Mouse (Mus musculus) limb, embryonic 10.5 days (tissue): ENCODE data around the gene Prap1. TPM values are rescaled to one million over a fixed set of nuclear protein-coding genes. Genes with fewer than 3 reads are reported as not detected.
"Not testable (repeated sequence)": the region's sequence is repeated elsewhere in the genome, so short reads cannot be mapped to it uniquely, and the experiment has no call there.

Experiments
- DNase-seq: peaks from one replicate; pipeline ENCODE4 v3.0.0-alpha.2; 2017; ENCODE audit warnings: low spot score
- H3K27ac ChIP-seq: fragments of 300-500 bp; sonication (generic); 2 replicates; pipeline ENCODE4 v1.5.1; 2016; ENCODE audit warnings: mild to moderate bottlenecking
- H3K27me3 ChIP-seq: fragments of 300-500 bp; sonication (generic); 2 replicates; pipeline ENCODE4 v1.6.1; 2016; ENCODE audit warnings: low read depth, mild to moderate bottlenecking; ENCODE audit not compliant: poor library complexity, severe bottlenecking
- H3K36me3 ChIP-seq: fragments of 300-500 bp; sonication (generic); 2 replicates; pipeline ENCODE4 v1.6.1; 2016; ENCODE audit warnings: mild to moderate bottlenecking, moderate library complexity
- H3K4me1 ChIP-seq: fragments of 300-500 bp; sonication (generic); 2 replicates; pipeline ENCODE4 v1.6.1; 2016
- H3K4me3 ChIP-seq: fragments of 300-500 bp; sonication (generic); 2 replicates; pipeline ENCODE4 v1.5.1; 2016; ENCODE audit warnings: mild to moderate bottlenecking, moderate library complexity
- H3K9me3 ChIP-seq: fragments of 300-500 bp; sonication (generic); replicated peaks from 2 replicates; pipeline ENCODE4 v1.6.1; 2016; ENCODE audit warnings: mild to moderate bottlenecking
- WGBS: fragments of 180-500 bp; shearing (Covaris S2); methylation state at CpG from one replicate; pipeline ENCODE4 v1.1.7; 2016; 5-methylcytosine and 5-hydroxymethylcytosine counted together
- polyA plus RNA-seq: library from polyadenylated mRNA; unstranded; fragments of >200 nt; fragmentation: Nextera tagmentation; extraction: Ambion mirVana; gene quantifications from 2 replicates; pipeline ENCODE4 v1.2.1, GENCODE M21; 2016

Gene Prap1
- polyA plus RNA-seq, 1 experiment from 2014 or later, result not detected

DNA sequence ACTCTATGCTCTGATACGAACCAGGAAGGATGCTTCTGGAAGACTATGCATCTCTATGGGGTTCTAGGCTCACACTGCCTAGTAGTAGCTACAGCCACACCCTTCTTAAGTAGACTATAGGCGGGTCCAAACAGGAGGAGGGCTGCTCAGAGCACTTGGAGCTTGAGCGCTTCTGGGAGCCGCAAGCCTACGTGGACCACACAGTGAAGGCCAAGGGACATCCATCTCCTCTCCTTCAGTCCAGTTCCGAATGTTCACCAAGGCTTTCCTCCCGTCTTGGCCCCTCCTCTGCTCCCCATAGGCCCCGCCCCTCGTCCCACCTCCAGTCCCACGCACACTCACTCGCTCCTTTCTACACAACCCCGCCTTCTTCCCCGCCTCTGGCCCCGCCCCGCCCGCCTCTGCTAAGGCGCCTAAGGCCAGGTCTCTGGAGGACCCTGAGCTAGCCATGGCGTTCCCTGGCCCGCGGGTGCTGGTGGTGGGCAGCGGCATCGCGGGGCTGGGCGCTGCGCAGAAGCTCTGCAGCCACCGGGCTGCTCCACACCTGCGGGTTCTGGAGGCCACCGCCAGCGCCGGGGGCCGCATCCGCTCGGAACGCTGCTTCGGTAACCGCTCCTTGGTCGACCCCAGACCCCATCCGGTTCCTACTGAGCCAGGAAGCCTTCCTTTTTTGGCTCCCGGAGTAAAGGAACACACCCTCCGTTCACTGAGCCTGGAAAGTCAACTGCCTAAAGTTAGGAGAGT, 32.3 kb downstream of the Prap1 start:
- H3K27me3 ChIP-seq, result no peaks in the 10 kb centered on the region
- WGBS, result 1% methylated on average over 40 of the region's 40 CpGs
- H3K4me3 ChIP-seq, result peak overlapping the region; percentile 68
- no peaks in the 10 kb centered on the region for H3K9me3 ChIP-seq
- H3K36me3 ChIP-seq, result peaks cover 14% of the 10 kb centered on the region
- peaks cover 16% of the 10 kb centered on the region for H3K4me1 ChIP-seq
- H3K27ac ChIP-seq, result peak overlapping the region; percentile 90
- peak; percentile 94 for DNase-seq

DNA sequence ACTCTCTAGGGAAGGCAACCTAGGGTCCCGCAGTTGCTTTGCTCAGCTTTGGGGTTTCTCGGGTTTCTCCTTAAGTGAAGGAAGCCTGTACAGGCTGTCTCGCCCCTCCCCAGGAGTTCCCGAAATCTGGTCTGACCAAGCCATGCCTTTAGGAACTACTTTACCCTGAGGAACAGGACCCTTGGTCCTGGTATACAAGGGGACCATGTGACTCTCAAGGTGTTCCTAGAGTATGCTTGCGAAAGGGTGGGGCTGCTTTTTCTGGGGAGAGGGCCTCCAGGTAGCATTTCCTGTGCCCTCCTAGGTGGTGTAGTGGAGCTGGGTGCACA, 32.8 kb downstream of the Prap1 start:
- Histone ChIP-seq H3K9me3 (no peaks in the 10 kb centered on the region), H3K4me3 (peak overlapping the region; percentile 68), H3K27ac (peak overlapping the region; percentile 90), H3K4me1 (peaks cover 16% of the 10 kb centered on the region), H3K27me3 (no peaks in the 10 kb centered on the region), H3K36me3 (peaks cover 20% of the 10 kb centered on the region)
- WGBS, result 3% methylated on average over 5 of the region's 5 CpGs
- DNase-seq, result no peak

DNA sequence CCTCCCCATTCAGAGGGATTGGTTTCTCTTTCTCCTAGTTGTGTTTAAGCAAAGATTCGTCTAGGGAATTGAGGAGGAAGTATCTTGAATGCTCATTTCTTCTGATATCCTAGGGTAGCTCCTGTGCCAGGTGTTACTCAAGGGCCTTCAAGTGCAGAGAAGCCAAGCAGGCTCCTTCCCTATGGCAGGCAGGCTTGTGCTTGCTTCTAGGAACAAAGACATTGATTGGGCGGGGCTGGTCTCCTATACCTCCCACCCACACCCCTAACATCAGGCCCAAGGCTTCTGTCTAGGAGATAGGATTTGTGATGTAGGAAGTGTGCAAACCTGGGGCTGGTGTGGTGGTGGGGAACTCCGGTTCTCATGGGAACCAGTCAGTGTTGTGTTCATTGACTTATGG, 33.7 kb downstream of the Prap1 start:
- WGBS, result 86% methylated on average over 3 of the region's 3 CpGs
- no peak overlapping the region for H3K27ac ChIP-seq
- no peaks in the 10 kb centered on the region for H3K27me3 ChIP-seq
- DNase-seq, result no peak
- H3K9me3 ChIP-seq, result no peaks in the 10 kb centered on the region
- 0 out of 2 replicates have a peak overlapping the region, but pooled peaks have one; percentile 6 for H3K4me3 ChIP-seq
- peaks cover 16% of the 10 kb centered on the region for H3K4me1 ChIP-seq
- H3K36me3 ChIP-seq, result peaks cover 26% of the 10 kb centered on the region

DNA sequence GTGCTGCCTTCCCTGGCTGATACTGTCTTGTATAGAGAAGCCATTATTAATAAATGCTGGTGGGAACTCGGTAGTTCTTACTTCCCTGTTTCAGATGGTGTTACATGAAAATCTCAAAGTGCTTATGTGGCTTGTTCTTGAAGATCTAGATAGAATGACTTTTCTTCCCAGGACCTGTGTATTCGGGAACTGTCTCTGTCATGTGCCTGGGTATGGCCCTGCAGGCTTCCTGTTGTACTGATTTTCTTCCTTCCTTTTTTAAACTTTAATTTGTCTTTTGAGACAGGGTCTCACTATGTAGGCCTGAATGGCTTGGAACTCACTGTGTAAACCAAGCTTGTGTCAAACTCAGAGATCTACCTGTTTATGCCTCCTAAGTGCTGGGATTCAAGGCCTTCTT, 34.7 kb downstream of the Prap1 start:
- Histone ChIP-seq H3K9me3 (no peaks in the 10 kb centered on the region), H3K27me3 (no peaks in the 10 kb centered on the region), H3K4me1 (peaks cover 16% of the 10 kb centered on the region), H3K27ac (no peak overlapping the region), H3K4me3 (no peak overlapping the region), H3K36me3 (peaks cover 31% of the 10 kb centered on the region)
- no peak for DNase-seq
- WGBS, result 84% methylated on average over 2 of the region's 2 CpGs

DNA sequence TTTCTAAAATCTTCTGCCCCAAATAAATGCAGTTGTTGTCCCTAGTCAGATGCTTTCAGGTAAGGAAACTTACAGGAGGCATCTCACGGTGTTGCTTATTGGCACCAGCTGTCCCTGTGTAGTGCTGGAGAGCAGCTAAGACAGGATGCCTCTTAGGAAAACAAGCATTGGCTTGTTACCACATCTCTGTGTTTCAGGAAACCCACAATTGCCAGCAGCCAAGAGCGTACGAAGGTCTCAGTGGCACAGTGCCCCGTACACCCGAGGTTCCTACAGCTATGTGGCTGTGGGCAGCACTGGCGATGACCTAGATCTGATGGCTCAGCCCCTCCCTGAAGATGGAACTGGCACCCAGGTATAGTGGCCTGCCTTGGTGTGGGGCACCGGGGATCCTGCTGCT, 39.0 kb downstream of the Prap1 start:
- not testable (repeated sequence) for DNase-seq, H3K27ac ChIP-seq, H3K9me3 ChIP-seq, H3K27me3 ChIP-seq, H3K4me1 ChIP-seq, H3K4me3 ChIP-seq
- peaks cover 46% of the 10 kb centered on the region for H3K36me3 ChIP-seq
- 94% methylated on average over 7 of the region's 7 CpGs for WGBS

DNA sequence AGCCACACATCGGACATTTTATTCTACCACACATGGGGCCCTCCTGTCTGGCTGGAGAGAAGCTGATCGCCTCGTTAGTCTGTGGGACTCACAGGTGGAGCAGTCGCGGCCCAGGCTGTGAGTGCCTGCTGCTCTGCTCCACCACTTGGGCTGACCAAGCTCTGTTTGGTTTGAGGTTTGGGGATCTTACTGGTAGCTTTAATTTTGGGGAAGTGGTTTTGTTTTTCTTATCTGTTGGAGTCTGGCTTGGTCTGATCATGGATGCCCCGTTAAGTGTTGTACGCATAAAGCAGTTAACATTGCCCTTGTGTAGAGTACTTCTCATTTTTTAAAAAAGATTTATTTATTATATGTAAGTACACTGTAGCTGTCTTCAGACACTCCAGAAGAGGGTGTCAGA, 40.8 kb downstream of the Prap1 start:
- not testable (repeated sequence) for H3K27me3 ChIP-seq, DNase-seq, H3K4me3 ChIP-seq, H3K9me3 ChIP-seq, H3K4me1 ChIP-seq, H3K27ac ChIP-seq
- 95% methylated on average over 7 of the region's 7 CpGs for WGBS
- peaks cover 46% of the 10 kb centered on the region for H3K36me3 ChIP-seq

DNA sequence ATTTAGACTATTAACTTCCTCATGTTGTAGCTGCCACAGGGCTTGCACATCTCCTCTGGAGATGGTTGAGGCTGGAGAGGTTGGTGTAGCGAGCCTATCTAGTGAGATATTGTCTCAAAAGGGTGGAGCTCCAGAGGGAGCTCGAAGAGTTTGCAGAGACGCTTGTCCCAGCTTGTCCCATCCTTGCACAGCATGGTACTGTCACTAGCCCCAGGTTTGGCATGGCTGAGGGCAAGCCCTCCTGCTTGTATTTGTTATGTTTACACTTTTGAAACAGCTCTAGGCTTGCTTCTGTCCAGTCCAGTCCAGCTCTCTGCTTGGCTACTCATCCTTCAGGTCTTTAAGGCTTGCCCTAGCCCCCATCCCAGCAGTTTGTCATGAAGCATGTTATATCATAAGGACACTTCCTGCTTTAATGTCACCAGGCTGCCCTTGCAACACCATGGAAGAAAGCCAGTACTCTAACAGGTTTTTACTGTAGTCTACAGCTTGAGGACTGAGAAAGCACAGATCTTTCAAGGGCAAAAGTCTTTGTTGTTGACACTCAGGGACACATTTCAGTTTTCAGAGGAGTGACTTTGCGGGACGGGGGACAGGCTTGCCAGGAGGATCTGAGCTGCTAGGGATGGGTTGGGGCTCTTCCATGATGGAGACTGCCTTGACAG, 42.0 kb downstream of the Prap1 start:
- Histone ChIP-seq H3K9me3 (no peaks in the 10 kb centered on the region), H3K27me3 (no peaks in the 10 kb centered on the region), H3K27ac (no peak overlapping the region), H3K4me3 (no peak overlapping the region), H3K4me1 (peaks cover 6% of the 10 kb centered on the region), H3K36me3 (peaks cover 34% of the 10 kb centered on the region)
- no peak for DNase-seq
- 93% methylated on average over 5 of the region's 5 CpGs for WGBS

DNA sequence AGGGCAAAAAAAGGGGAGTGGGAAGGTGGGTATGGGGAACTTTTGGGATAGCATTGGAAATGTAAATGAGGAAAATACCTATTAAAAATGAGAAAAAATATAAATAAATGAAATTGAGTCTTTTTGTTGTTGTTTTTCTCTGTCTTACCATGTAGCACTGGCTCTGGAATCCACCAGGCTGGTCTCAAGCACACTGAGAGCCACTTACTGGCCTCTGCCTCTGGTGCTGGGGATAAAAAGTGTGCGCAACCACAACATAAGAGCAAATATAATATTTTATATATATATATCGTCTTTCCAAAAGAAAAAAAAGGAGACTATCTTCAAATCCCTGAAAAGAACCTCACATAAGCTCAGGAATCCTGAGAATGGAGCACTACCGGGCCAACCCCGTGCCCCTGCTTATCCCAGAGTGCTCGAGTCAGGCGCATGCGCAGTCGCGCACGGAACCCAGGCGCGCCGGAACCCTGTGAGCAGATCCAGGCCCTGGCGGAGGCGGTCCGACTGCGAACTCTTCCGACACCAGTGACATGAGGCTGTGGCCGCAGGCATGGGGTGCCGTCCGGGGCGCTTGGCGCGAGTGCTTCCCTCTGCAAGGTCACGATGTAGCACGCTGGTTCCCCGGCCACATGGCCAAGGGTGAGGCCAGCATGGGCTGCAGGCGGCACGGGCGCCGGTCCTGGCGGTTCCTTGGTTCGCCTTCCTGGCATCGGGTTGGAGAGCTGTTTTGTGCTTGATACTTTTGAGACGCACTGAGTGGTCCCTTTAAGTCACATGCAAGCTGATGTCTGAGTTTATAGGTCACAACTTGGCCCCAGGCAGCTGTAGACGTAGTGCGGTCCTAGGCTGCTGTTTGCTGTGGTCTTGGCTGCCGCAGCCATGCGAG, 44.2 kb downstream of the Prap1 start, which contains the start of gene Mtg1:
Gene Mtg1 (plus strand): TSS at position 430 of the 886 bp plus-strand sequence.
- no peaks in the 10 kb centered on the region for H3K27me3 ChIP-seq
- WGBS, result 2% methylated on average over 39 of the region's 39 CpGs
- no peaks in the 10 kb centered on the region for H3K9me3 ChIP-seq
- H3K4me1 ChIP-seq, result peaks cover 6% of the 10 kb centered on the region
- H3K4me3 ChIP-seq, result peak within 1 kb of the TSS; percentile 79
- DNase-seq, result peak; percentile 98
- peaks cover 17% of the 10 kb centered on the region for H3K36me3 ChIP-seq
- peak within 1 kb of the TSS; percentile 93 for H3K27ac ChIP-seq

DNA sequence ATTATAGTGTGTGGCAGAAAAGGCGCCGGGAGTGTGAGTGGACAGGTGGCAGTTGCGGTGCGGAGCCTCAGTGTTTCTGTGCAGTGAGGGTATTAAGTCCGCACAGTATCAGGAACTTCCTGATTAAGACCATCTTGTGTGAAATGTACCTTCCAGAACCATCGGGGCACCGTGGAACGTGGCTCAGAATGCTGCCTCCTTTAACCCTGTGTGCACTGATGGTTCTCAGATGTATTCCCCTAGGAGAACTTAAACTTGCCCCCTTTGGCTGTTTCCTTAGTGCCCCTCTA, 44.8 kb downstream of the Prap1 start:
- H3K4me1 ChIP-seq, result peaks cover 6% of the 10 kb centered on the region
- H3K27me3 ChIP-seq, result no peaks in the 10 kb centered on the region
- no peaks in the 10 kb centered on the region for H3K9me3 ChIP-seq
- no peak for DNase-seq
- H3K4me3 ChIP-seq, result peak overlapping the region; percentile 79
- 1% methylated on average over 8 of the region's 8 CpGs for WGBS
- H3K27ac ChIP-seq, result peak overlapping the region; percentile 93
- peaks cover 16% of the 10 kb centered on the region for H3K36me3 ChIP-seq

DNA sequence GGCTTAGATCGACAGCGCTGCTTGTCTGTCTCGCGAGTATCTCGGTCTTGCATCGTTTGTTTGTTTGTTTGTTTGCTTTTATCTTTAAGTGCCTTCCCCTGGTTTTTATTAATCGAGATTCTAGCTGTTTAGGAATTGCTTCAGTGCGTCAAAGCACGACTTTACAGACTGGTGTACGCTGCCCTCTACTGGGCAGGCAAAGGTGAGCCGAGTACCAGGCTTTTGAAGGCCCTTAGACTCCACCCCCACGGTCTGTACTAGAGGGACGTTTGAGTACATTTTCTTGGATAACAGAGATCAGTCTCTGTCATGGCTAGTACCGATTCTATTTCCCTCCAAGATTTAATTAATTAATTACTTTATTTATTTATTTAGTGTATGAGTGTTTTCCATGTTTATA, 48.2 kb downstream of the Prap1 start:
- Histone ChIP-seq H3K9me3 (no peaks in the 10 kb centered on the region), H3K4me3 (no peak overlapping the region), H3K4me1 (peaks cover 6% of the 10 kb centered on the region), H3K27ac (no peak overlapping the region), H3K27me3 (no peaks in the 10 kb centered on the region), H3K36me3 (no peaks in the 10 kb centered on the region)
- DNase-seq, result peak; percentile 55
- 6% methylated on average over 14 of the region's 14 CpGs for WGBS

DNA sequence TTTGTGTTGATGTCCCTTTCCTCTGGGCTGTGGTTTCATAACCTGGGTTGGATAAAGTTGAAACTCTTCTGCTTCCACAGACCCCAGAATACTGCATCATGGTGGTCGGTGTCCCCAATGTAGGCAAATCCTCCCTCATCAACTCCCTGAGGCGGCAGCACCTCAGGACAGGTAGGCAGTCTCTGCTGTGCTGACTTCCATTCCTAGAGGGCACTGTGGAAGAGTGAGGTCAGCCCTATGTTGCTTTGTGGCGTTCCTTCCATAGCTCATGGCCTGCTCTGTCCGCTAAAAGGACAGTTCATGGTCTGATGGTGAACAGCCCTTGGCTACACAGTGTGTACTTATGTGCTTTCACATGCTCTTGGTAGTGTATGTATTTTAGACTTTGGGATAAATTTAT, 51.4 kb downstream of the Prap1 start:
- Histone ChIP-seq H3K27me3 (no peaks in the 10 kb centered on the region), H3K9me3 (no peaks in the 10 kb centered on the region), H3K4me1 (no peaks in the 10 kb centered on the region), H3K36me3 (peaks cover 3% of the 10 kb centered on the region; the same call in 1 of the 2 replicates), H3K4me3 (no peak overlapping the region), H3K27ac (no peak overlapping the region)
- no peak for DNase-seq
- WGBS, result 80% methylated on average over 4 of the region's 4 CpGs
